Mouse (Mus musculus): ENCODE measurements around the gene Alg9.

The Alg9 gene

GRCm38 (mm10) chr9:50761520-50762243 is 13.1 kb upstream of the Alg9 start:
- no peak for DNase-seq

DNA sequence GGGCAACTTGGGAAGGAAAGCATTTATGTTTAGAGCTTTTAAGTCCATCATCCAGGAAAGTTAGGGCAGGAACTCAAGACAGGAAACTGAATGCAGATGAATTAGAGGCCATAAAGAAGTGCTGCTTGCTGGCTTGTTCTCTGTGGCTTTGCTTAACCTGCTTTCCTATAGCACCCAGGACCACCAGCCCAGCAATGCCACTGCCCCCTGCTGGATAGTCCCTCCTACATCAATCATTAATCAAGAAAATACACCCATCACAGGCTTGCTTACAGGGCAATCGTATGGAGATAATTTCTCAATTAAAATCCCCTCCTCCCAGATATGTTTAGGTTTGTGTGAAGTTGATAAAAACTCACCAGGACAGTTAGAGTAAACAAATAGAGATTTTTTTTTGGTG is 11.5 kb upstream of the Alg9 start:
- DNase-seq, result peak in 1 of 2 experiments; percentile 35

DNA sequence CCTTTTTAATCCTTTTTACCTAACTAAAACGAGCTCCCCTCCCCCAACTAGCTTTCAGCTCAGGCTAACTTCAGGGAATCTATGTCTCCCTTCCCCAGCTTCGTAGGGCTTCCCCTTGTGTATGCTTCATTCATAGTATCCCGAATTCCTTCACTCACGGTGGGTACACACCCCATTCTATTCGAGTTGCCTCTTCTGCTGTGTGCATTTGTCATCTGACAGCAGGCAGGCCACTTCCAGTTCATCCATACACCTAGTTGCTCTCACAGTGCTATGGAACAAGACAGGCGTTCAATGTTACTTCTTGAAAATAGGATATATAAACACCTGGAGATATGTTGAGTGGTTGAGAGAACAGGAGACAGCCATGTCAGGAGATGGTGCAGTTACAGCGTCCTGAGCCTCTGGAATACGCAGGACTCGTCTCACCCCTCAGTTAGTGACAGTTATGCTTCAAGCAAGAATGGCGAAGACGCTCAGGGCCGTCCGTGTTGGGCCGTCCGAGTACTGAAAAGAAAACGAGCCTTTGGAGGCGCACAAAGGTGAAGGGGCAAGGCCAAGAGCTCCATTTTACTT is 7.2 kb upstream of the Alg9 start:
- DNase-seq, result peak in 1 of 2 experiments; percentile 24

DNA sequence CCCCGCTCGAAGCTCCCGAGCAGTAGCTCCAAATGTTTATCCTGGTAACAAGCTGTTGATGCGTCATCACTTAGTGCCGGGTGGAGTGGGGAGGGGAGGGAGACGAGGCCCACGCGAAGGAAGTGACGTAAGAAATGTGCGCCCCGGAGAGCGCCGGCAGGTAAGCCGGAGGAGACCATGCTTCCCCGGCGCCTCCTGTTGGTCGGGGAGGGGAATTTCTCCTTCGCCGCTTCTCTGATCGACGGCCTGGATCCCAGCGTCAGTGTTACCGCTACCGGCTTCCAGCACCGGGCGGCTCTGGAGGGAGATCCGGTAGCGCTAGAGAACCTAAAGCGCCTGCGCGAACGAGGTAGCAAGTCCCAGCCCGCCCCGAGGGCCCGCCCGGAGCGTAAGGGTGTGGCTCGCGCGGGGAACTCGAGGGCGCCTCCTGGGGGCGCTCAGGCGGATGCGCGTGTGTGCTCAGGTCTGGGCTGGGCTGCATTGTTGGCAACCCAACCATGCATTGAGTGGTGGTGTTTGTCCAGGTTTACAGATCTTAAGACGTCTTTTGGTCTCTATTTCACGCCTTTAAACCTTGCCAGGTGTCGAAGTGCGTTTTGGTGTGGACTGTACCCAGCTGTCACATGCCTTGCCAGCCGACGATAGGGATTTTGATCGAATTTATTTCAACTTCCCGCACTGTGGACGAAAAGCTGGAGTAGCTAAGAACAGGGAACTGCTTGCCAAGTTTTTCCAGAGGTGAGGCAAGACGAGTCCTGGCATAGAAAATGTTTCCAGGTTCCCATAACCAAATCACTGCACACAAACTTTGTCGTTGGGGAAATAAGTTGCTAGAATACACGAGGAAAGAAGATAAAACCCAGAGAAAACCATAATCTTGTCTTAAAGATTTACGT is 6.5 kb upstream of the Alg9 start, which contains the start of gene Fdxacb1:
Gene Fdxacb1, plus strand, starts transcription at position 130 of the 896 bp plus-strand sequence.
- DNase-seq, result peak; percentile 99

- no peak for DNase-seq
These were observed 4.8 kb upstream of the Alg9 start for GRCm38 (mm10) chr9:50770011-50770410.

DNA sequence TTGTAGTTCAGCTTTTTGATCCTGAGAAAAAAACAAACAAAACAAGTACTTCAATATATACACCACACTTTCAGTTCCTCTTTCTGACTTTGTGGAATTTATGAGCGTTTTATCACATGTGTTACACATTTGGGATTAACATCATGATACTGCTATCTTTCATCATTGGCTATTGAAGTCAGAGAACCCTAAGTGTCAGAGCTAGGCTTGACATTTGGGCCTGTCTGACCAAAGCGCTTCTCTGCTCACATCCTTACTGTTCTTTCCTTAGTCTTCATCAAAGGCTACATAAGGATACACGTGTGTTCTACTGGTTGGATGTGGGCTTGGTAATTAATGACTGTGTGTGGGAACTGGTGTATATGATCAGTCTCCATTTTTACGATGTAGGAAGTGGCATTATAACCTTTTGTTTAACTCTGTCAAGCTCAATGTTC is 775 bp upstream of the Alg9 start:
- no peak for DNase-seq

GRCm38 (mm10) chr9:50775662-50776126 is 875 bp downstream of the Alg9 start:
- no peak for DNase-seq

DNA sequence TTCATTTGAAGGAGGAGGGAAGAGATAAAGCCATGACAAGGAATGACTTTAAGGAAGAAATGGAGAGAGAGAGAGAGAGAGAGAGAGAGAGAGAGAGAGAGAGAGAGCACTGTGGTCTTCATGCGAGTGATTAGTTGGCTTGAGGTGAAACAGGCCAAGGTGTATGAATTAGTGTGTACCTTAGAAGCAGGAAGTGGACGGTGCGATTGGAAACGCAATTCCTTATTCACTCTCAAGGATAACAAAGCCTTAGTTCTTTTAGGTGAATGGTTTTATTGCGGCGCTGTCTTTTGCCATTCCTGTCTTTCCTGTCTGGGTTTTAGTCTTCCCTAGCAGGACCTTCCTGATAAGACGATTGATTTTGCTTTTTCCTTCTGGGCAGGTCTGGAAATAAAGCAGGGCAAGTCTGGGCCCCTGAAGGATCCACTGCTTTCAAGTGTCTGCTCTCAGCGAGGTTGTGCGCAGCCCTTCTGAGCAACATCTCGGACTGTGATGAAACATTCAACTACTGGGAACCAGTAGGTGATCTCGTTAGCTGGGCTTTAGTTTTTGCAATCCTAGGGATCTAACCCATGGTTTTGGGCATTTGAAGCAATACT is 1.4 kb downstream of the Alg9 start:
- no peak for DNase-seq

- no peak for DNase-seq
These were observed 7.3 kb downstream of the Alg9 start for GRCm38 (mm10) chr9:50782155-50782554.

GRCm38 (mm10) chr9:50795266-50795665 is 20.4 kb downstream of the Alg9 start:
- no peak for DNase-seq

GRCm38 (mm10) chr9:50796776-50797175 is 22.0 kb downstream of the Alg9 start:
- no peak for DNase-seq

GRCm38 (mm10) chr9:50797641-50798040 is 22.8 kb downstream of the Alg9 start:
- DNase-seq, result no peak

GRCm38 (mm10) chr9:50798368-50798767 is 23.5 kb downstream of the Alg9 start:
- DNase-seq, result peak; percentile 70 to 71

- DNase-seq, result peak; percentile 26 to 57
These were observed 26.2 kb downstream of the Alg9 start for GRCm38 (mm10) chr9:50800985-50801384.

DNA sequence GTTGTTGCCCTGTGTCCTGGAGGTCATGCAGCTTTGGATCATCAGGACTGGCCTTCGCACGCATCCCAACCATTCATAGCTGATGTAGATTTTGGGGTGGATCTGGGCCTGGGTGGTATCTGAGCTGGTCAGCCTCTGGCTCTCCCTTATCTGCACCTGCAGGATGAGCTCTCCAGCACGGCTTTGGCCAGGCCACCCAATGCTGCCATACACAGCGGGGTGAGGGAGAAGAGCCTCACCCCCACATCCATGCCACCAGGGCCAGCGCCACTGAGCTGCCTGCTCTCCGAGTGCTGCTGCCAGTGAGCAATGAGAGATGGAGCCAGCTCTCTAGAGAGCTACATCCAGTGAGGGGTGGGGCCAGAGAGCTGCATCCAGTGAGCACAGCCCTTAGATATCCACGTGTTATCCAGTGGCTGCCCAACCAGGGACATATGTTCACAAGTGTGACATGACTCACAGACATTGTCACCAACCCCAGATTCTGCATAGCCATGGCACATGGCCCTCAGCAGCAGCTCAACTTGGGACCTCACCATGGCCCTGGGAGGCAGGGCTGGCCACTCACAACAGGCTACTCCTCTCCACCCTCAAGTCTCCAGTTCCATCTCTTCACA is 28.3 kb downstream of the Alg9 start:
- DNase-seq, result no peak

DNA sequence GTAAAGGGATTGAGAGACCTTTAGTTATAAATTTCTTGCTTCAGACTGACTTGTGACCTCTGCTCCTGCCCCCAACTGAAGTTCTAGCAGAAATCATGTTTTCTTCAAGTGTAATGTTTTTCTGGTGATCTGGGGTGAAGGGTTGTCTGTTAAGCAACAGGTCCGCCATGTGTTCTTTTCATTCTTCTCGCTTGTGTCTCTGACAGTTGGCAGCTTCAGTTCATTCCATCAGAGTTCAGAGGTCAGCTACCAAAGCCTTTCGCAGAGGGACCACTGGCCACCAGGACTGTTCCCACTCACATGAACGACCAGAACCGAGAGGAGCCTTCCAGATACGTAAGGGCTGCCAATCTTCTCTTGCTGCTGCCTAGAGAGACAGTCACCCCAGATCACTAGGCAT is 33.7 kb downstream of the Alg9 start:
- peak; percentile 26 to 43 for DNase-seq

DNA sequence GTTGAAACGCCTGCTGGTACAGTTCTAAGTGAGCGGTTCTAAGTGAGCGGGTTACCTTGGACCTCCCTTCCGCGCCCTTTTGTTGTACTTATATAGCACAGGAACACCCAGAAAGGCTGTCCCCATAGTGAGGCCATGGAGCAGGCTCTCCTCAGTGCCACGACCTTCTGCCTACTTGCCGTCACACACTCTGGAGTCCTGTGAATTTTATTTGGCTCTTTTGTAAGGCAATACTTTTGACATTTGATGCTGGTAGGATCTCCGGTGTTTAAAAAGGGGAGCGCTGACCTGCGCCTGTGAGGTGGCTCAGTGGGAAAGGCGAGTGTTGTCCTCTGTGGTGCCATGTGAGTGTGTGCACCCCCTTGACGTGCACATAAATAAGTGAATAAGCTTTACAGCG is 34.3 kb downstream of the Alg9 start:
- no peak for DNase-seq

- DNase-seq, result no peak
These were observed 36.4 kb downstream of the Alg9 start for GRCm38 (mm10) chr9:50811187-50811586.

DNA sequence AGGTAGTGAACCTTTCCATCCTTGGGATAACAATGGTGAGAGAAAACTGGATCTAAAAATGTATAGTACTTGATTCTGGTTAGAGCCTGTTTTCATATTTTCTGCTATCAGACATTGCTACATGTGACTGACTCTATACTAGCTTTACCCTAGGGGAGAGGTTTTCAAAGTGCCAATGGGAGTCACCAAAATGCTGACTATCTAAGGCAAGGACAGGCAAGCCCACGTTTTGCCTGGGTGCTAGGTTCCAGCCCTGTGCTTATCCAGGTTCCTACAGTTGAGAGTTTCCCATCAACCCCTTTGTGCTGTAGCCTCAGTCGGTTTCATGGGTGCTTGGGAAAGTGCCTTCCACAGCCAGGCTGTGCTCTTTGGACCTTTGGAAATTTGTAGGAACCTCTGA is 36.9 kb downstream of the Alg9 start:
- DNase-seq, result no peak

GRCm38 (mm10) chr9:50813796-50814195 is 39.0 kb downstream of the Alg9 start:
- no peak for DNase-seq

GRCm38 (mm10) chr9:50815666-50816065 is 40.8 kb downstream of the Alg9 start:
- no peak for DNase-seq

- no peak for DNase-seq
These were observed 41.7 kb downstream of the Alg9 start for GRCm38 (mm10) chr9:50816512-50816911.

All from lung, adult 18-20 months (tissue).